Mouse (Mus musculus): ENCODE measurements around the gene Crlf1. TPM values are rescaled to one million over a fixed set of nuclear protein-coding genes. Genes with fewer than 3 reads are reported as not detected.

Gene Crlf1
- polyA plus RNA-seq, 1 experiment, result 3.4 TPM

- 60% methylated on average over 4 of the region's 4 CpGs for WGBS
- no peaks in the 10 kb centered on the region for H3K4me1 ChIP-seq (ENCODE audit: control insufficient read depth, insufficient read depth, insufficient read length)
- H3K27ac ChIP-seq (ENCODE audit: insufficient read depth, low read length), result no peak overlapping the region
- H3K36me3 ChIP-seq (ENCODE audit: control insufficient read depth, insufficient read depth, low read length), result no peaks in the 10 kb centered on the region
- no peaks in the 10 kb centered on the region for H3K27me3 ChIP-seq (ENCODE audit: control insufficient read depth, insufficient read depth, low read length)
- no peak for TF ChIP-seq CTCF (IDR thresholded peaks at IDR 0.05; ENCODE audit: extremely low read depth, insufficient read depth, insufficient read length, insufficient replicate concordance)
- no peak for TF ChIP-seq POLR2A (IDR thresholded peaks at IDR 0.05; ENCODE audit: low read depth, low read length)
- DNase-seq (ENCODE audit: low read depth in 1 of 2, low spot score in 2 of 2), result no peak
- H3K4me3 ChIP-seq (ENCODE audit: extremely low read depth, insufficient read depth, insufficient read length), result no peak overlapping the region
These were observed 53.5 kb downstream of the Crlf1 start for GRCm38 (mm10) chr8:70546412-70546811.

- Histone ChIP-seq H3K4me3 (ENCODE audit: extremely low read depth, insufficient read depth, insufficient read length) (no peak overlapping the region), H3K4me1 (ENCODE audit: control insufficient read depth, insufficient read depth, insufficient read length) (no peaks in the 10 kb centered on the region; the same call in 1 of the 2 replicates), H3K27me3 (ENCODE audit: control insufficient read depth, insufficient read depth, low read length) (no peaks in the 10 kb centered on the region), H3K27ac (ENCODE audit: insufficient read depth, low read length) (no peak overlapping the region), H3K36me3 (ENCODE audit: control insufficient read depth, insufficient read depth, low read length) (no peaks in the 10 kb centered on the region)
- no peak for TF ChIP-seq POLR2A (IDR thresholded peaks at IDR 0.05; ENCODE audit: low read depth, low read length)
- no peak for TF ChIP-seq CTCF (IDR thresholded peaks at IDR 0.05; ENCODE audit: extremely low read depth, insufficient read depth, insufficient read length, insufficient replicate concordance)
- no peak for DNase-seq (ENCODE audit: low read depth in 1 of 2, low spot score in 2 of 2)
- 91% methylated on average over 6 of the region's 6 CpGs for WGBS
These were observed 54.8 kb downstream of the Crlf1 start for GRCm38 (mm10) chr8:70547762-70548161.

GRCm38 (mm10) chr8:70549412-70550184 lies 56.6 kb downstream of the Crlf1 start:
- no peak overlapping the region for H3K4me3 ChIP-seq (ENCODE audit: extremely low read depth, insufficient read depth, insufficient read length)
- no peak for DNase-seq (ENCODE audit: low read depth in 1 of 2, low spot score in 2 of 2)
- H3K27ac ChIP-seq (ENCODE audit: insufficient read depth, low read length), result no peak overlapping the region
- WGBS, result 50% methylated on average over 10 of the region's 10 CpGs
- TF ChIP-seq CTCF (IDR thresholded peaks at IDR 0.05; ENCODE audit: extremely low read depth, insufficient read depth, insufficient read length, insufficient replicate concordance) (no peak), POLR2A (IDR thresholded peaks at IDR 0.05; ENCODE audit: low read depth, low read length) (no peak)
- H3K36me3 ChIP-seq (ENCODE audit: control insufficient read depth, insufficient read depth, low read length), result no peaks in the 10 kb centered on the region
- no peaks in the 10 kb centered on the region for H3K27me3 ChIP-seq (ENCODE audit: control insufficient read depth, insufficient read depth, low read length)
- no peaks in the 10 kb centered on the region; the same call in 1 of the 2 replicates for H3K4me1 ChIP-seq (ENCODE audit: control insufficient read depth, insufficient read depth, insufficient read length)

- H3K27me3 ChIP-seq (ENCODE audit: control insufficient read depth, insufficient read depth, low read length), result no peaks in the 10 kb centered on the region
- no peak overlapping the region for H3K27ac ChIP-seq (ENCODE audit: insufficient read depth, low read length)
- no peak for TF ChIP-seq POLR2A (IDR thresholded peaks at IDR 0.05; ENCODE audit: low read depth, low read length)
- TF ChIP-seq CTCF (IDR thresholded peaks at IDR 0.05; ENCODE audit: extremely low read depth, insufficient read depth, insufficient read length, insufficient replicate concordance), result no peak
- peaks cover 5% of the 10 kb centered on the region; the same call in 1 of the 2 replicates for H3K4me1 ChIP-seq (ENCODE audit: control insufficient read depth, insufficient read depth, insufficient read length)
- no peak overlapping the region for H3K4me3 ChIP-seq (ENCODE audit: extremely low read depth, insufficient read depth, insufficient read length)
- WGBS, result 55% methylated on average over 3 of the region's 3 CpGs
- no peaks in the 10 kb centered on the region for H3K36me3 ChIP-seq (ENCODE audit: control insufficient read depth, insufficient read depth, low read length)
- DNase-seq (ENCODE audit: low read depth in 1 of 2, low spot score in 2 of 2), result no peak
These were observed 58.7 kb downstream of the Crlf1 start for GRCm38 (mm10) chr8:70551558-70552161.

GRCm38 (mm10) chr8:70552836-70553235 lies 59.9 kb downstream of the Crlf1 start:
- WGBS, result 66% methylated on average over 1 of the region's 1 CpGs
- no peak for DNase-seq (ENCODE audit: low read depth in 1 of 2, low spot score in 2 of 2)
- Histone ChIP-seq H3K27me3 (ENCODE audit: control insufficient read depth, insufficient read depth, low read length) (no peaks in the 10 kb centered on the region), H3K27ac (ENCODE audit: insufficient read depth, low read length) (no peak overlapping the region), H3K4me1 (ENCODE audit: control insufficient read depth, insufficient read depth, insufficient read length) (peaks cover 5% of the 10 kb centered on the region; the same call in 1 of the 2 replicates), H3K36me3 (ENCODE audit: control insufficient read depth, insufficient read depth, low read length) (no peaks in the 10 kb centered on the region), H3K4me3 (ENCODE audit: extremely low read depth, insufficient read depth, insufficient read length) (no peak overlapping the region)
- TF ChIP-seq CTCF (IDR thresholded peaks at IDR 0.05; ENCODE audit: extremely low read depth, insufficient read depth, insufficient read length, insufficient replicate concordance) (no peak), POLR2A (IDR thresholded peaks at IDR 0.05; ENCODE audit: low read depth, low read length) (no peak)

Other genes with a start within 250 kb of the Crlf1 start
- gene Homer3, start 210.3 kb upstream of the Crlf1 start, polyA plus RNA-seq (2012; rRNA removed), result 28.1 and 34.7 TPM in 2 replicates
- gene Ddx49, start 190.7 kb upstream of the Crlf1 start, polyA plus RNA-seq (2012; rRNA removed), result 37.4 and 44.5 TPM in 2 replicates
- 200 and 269 TPM in 2 replicates for gene Cope, start 190.6 kb upstream of the Crlf1 start, polyA plus RNA-seq (2012; rRNA removed)
- gene Cers1, start 177.4 kb upstream of the Crlf1 start, polyA plus RNA-seq (2012; rRNA removed), result 0.52 and 0.61 TPM in 2 replicates
- 0.33 and 0.40 TPM in 2 replicates for gene Gdf1, start 163.3 kb upstream of the Crlf1 start, polyA plus RNA-seq (2012; rRNA removed)
- 38.9 and 43.2 TPM in 2 replicates for gene Upf1, start 139.9 kb upstream of the Crlf1 start, polyA plus RNA-seq (2012; rRNA removed)
- 0.46 and 0.56 TPM in 2 replicates for gene Comp, start 119.6 kb upstream of the Crlf1 start, polyA plus RNA-seq (2012; rRNA removed)
- gene Crtc1, start 53.6 kb upstream of the Crlf1 start, polyA plus RNA-seq (2012; rRNA removed), result 18.9 and 22.1 TPM in 2 replicates
- 21.8 and 30.9 TPM in 2 replicates for gene Klhl26, start 16.2 kb upstream of the Crlf1 start, polyA plus RNA-seq (2012; rRNA removed)
- gene Tmem59l, start 5.8 kb upstream of the Crlf1 start, polyA plus RNA-seq (2012; rRNA removed), result 0.14 TPM in 1 of 2 replicates, not detected in the other
- gene Rex1bd, start 13.6 kb downstream of the Crlf1 start, polyA plus RNA-seq (2012; rRNA removed), result 86.2 and 132 TPM in 2 replicates
- gene Uba52, start 17.6 kb downstream of the Crlf1 start, polyA plus RNA-seq (2012; rRNA removed), result 611 and 613 TPM in 2 replicates
- gene Fkbp8, start 34.6 kb downstream of the Crlf1 start, polyA plus RNA-seq (2012; rRNA removed), result 305 and 370 TPM in 2 replicates
- 50.2 and 52.0 TPM in 2 replicates for gene Kxd1, start 34.8 kb downstream of the Crlf1 start, polyA plus RNA-seq (2012; rRNA removed)
- gene Ell, start 46.3 kb downstream of the Crlf1 start, polyA plus RNA-seq (2012; rRNA removed), result 21.3 and 27.9 TPM in 2 replicates
- 136 and 189 TPM in 2 replicates for gene Isyna1, start 101.2 kb downstream of the Crlf1 start, polyA plus RNA-seq (2012; rRNA removed)
- gene Ssbp4, start 115.7 kb downstream of the Crlf1 start, polyA plus RNA-seq (2012; rRNA removed), result 168 and 256 TPM in 2 replicates
- 41.6 and 53.1 TPM in 2 replicates for gene Lrrc25, start 123.0 kb downstream of the Crlf1 start, polyA plus RNA-seq (2012; rRNA removed)
- gene Gdf15, start 139.3 kb downstream of the Crlf1 start, polyA plus RNA-seq (2012; rRNA removed), result 5.2 and 6.0 TPM in 2 replicates
- 18.2 and 22.2 TPM in 2 replicates for gene Pgpep1, start 167.2 kb downstream of the Crlf1 start, polyA plus RNA-seq (2012; rRNA removed)
- gene Lsm4, start 180.1 kb downstream of the Crlf1 start, polyA plus RNA-seq (2012; rRNA removed), result 109 and 137 TPM in 2 replicates
- gene Jund, start 205.8 kb downstream of the Crlf1 start, polyA plus RNA-seq (2012; rRNA removed), result 269 and 455 TPM in 2 replicates
- gene Iqcn, start 210.3 kb downstream of the Crlf1 start, polyA plus RNA-seq (2012; rRNA removed), result 0.08 and 0.09 TPM in 2 replicates
- 0.65 and 0.92 TPM in 2 replicates for gene Gm3336, start 225.4 kb downstream of the Crlf1 start, polyA plus RNA-seq (2012; rRNA removed)
- 2.8 and 3.6 TPM in 2 replicates for gene Pde4c, start 230.6 kb downstream of the Crlf1 start, polyA plus RNA-seq (2012; rRNA removed)

Measured in spleen, adult 2 months (tissue).